Mouse (Mus musculus): ENCODE measurements around the gene Asb7. TPM values are rescaled to one million over a fixed set of nuclear protein-coding genes. Genes with fewer than 3 reads are reported as not detected.
A peak's percentile ranks its signal among the peaks of the same experiment; 100 is the strongest.

The Asb7 gene
- polyA plus RNA-seq (2016; fragmentation: Nextera tagmentation; extraction: Ambion mirVana) = 18.0 TPM in 2 replicates

GRCm38 (mm10) chr7:66689294-66689619, at the start of gene Asb7:
TSS of gene Asb7 (minus strand) at chr7:66689596.
- peak; percentile 95 for ATAC-seq (ENCODE audit: insufficient number of reproducible peaks, insufficient read depth, low FRiP score, low TSS enrichment, low read depth)

GRCm38 (mm10) chr7:66737418-66737817, 48.0 kb upstream of the Asb7 start:
- H3K4me1 ChIP-seq (replicated peaks) = no peaks in the 10 kb centered on the region
- no peak overlapping the region for H3K9ac ChIP-seq (replicated peaks)
- no peaks in the 10 kb centered on the region for H3K9me3 ChIP-seq
- WGBS = 88% methylated on average over 4 of the region's 4 CpGs
- H3K27me3 ChIP-seq = no peaks in the 10 kb centered on the region
- no peak overlapping the region for H3K4me3 ChIP-seq (replicated peaks)
- ATAC-seq (ENCODE audit: insufficient number of reproducible peaks, insufficient read depth, low FRiP score, low TSS enrichment, low read depth) = no peak
- H3K36me3 ChIP-seq = no peaks in the 10 kb centered on the region
- H3K4me2 ChIP-seq = no peak overlapping the region
- no peak overlapping the region for H3K27ac ChIP-seq

More at GRCm38 (mm10) chr7:66689294-66689619, at the start of gene Asb7:
- peaks cover 13% of the 10 kb centered on the region for H3K4me1 ChIP-seq (replicated peaks)
- under 1% methylated on average over 18 of the region's 18 CpGs for WGBS
- H3K9ac ChIP-seq (replicated peaks) = peak within 1 kb of the TSS; percentile 79
- H3K36me3 ChIP-seq = peaks cover 11% of the 10 kb centered on the region; the same call in 1 of the 2 replicates
- H3K27me3 ChIP-seq = no peaks in the 10 kb centered on the region
- H3K9me3 ChIP-seq = no peaks in the 10 kb centered on the region
- H3K4me2 ChIP-seq = peak within 1 kb of the TSS; percentile 93
- H3K4me3 ChIP-seq (replicated peaks) = peak within 1 kb of the TSS; percentile 77
- peak within 1 kb of the TSS; percentile 92 for H3K27ac ChIP-seq

GRCm38 (mm10) chr7:66734993-66735392, 45.6 kb upstream of the Asb7 start:
- H3K27ac ChIP-seq = no peak overlapping the region
- H3K9me3 ChIP-seq = no peaks in the 10 kb centered on the region
- H3K4me2 ChIP-seq = no peak overlapping the region
- no peak overlapping the region for H3K4me3 ChIP-seq (replicated peaks)
- no peak overlapping the region for H3K9ac ChIP-seq (replicated peaks)
- no peaks in the 10 kb centered on the region for H3K27me3 ChIP-seq
- no peaks in the 10 kb centered on the region for H3K4me1 ChIP-seq (replicated peaks)
- 93% methylated on average over 6 of the region's 6 CpGs for WGBS
- ATAC-seq (ENCODE audit: insufficient number of reproducible peaks, insufficient read depth, low FRiP score, low TSS enrichment, low read depth) = no peak
- H3K36me3 ChIP-seq = no peaks in the 10 kb centered on the region

GRCm38 (mm10) chr7:66734466-66734865, 45.1 kb upstream of the Asb7 start:
- ATAC-seq (ENCODE audit: insufficient number of reproducible peaks, insufficient read depth, low FRiP score, low TSS enrichment, low read depth) = no peak
- 96% methylated on average over 4 of the region's 4 CpGs for WGBS
- no peaks in the 10 kb centered on the region for H3K4me1 ChIP-seq (replicated peaks)

GRCm38 (mm10) chr7:66733882-66734281, 44.5 kb upstream of the Asb7 start:
- no peaks in the 10 kb centered on the region for H3K9me3 ChIP-seq
- no peak overlapping the region for H3K4me3 ChIP-seq (replicated peaks)
- H3K9ac ChIP-seq (replicated peaks) = no peak overlapping the region
- no peaks in the 10 kb centered on the region for H3K36me3 ChIP-seq
- no peak overlapping the region for H3K27ac ChIP-seq
- no peak for ATAC-seq (ENCODE audit: insufficient number of reproducible peaks, insufficient read depth, low FRiP score, low TSS enrichment, low read depth)
- no peak overlapping the region for H3K4me2 ChIP-seq
- no peaks in the 10 kb centered on the region for H3K4me1 ChIP-seq (replicated peaks)
- no peaks in the 10 kb centered on the region for H3K27me3 ChIP-seq
- 94% methylated on average over 11 of the region's 11 CpGs for WGBS

More at GRCm38 (mm10) chr7:66734466-66734865, 45.1 kb upstream of the Asb7 start:
- Histone ChIP-seq H3K27ac (no peak overlapping the region), H3K36me3 (no peaks in the 10 kb centered on the region), H3K4me2 (no peak overlapping the region), H3K9ac (replicated peaks) (no peak overlapping the region), H3K4me3 (replicated peaks) (no peak overlapping the region), H3K9me3 (no peaks in the 10 kb centered on the region), H3K27me3 (no peaks in the 10 kb centered on the region)

GRCm38 (mm10) chr7:66733431-66733830, 44.0 kb upstream of the Asb7 start:
- 94% methylated on average over 17 of the region's 17 CpGs for WGBS
- Histone ChIP-seq H3K27ac (no peak overlapping the region), H3K4me1 (replicated peaks) (no peaks in the 10 kb centered on the region), H3K27me3 (no peaks in the 10 kb centered on the region), H3K36me3 (no peaks in the 10 kb centered on the region), H3K4me2 (no peak overlapping the region), H3K9ac (replicated peaks) (no peak overlapping the region), H3K4me3 (replicated peaks) (no peak overlapping the region), H3K9me3 (no peaks in the 10 kb centered on the region)
- ATAC-seq (ENCODE audit: insufficient number of reproducible peaks, insufficient read depth, low FRiP score, low TSS enrichment, low read depth) = no peak

GRCm38 (mm10) chr7:66729232-66729631, 39.8 kb upstream of the Asb7 start:
- Histone ChIP-seq H3K4me3 (replicated peaks) (no peak overlapping the region), H3K9me3 (no peaks in the 10 kb centered on the region), H3K36me3 (no peaks in the 10 kb centered on the region), H3K27me3 (no peaks in the 10 kb centered on the region), H3K4me2 (no peak overlapping the region), H3K4me1 (replicated peaks) (no peaks in the 10 kb centered on the region), H3K9ac (replicated peaks) (no peak overlapping the region), H3K27ac (no peak overlapping the region)
- WGBS = 84% methylated on average over 2 of the region's 2 CpGs
- ATAC-seq (ENCODE audit: insufficient number of reproducible peaks, insufficient read depth, low FRiP score, low TSS enrichment, low read depth) = no peak

GRCm38 (mm10) chr7:66728072-66728471, 38.7 kb upstream of the Asb7 start:
- H3K4me3 ChIP-seq (replicated peaks) = no peak overlapping the region
- no peak overlapping the region for H3K27ac ChIP-seq
- WGBS = 91% methylated on average over 6 of the region's 6 CpGs

GRCm38 (mm10) chr7:66724954-66725353, 35.6 kb upstream of the Asb7 start:
- no peak overlapping the region for H3K9ac ChIP-seq (replicated peaks)
- no peaks in the 10 kb centered on the region for H3K27me3 ChIP-seq
- no peak overlapping the region for H3K4me3 ChIP-seq (replicated peaks)
- ATAC-seq (ENCODE audit: insufficient number of reproducible peaks, insufficient read depth, low FRiP score, low TSS enrichment, low read depth) = no peak
- peaks cover 14% of the 10 kb centered on the region; the same call in 1 of the 2 replicates for H3K36me3 ChIP-seq
- no peaks in the 10 kb centered on the region for H3K4me1 ChIP-seq (replicated peaks)
- no peak overlapping the region for H3K27ac ChIP-seq
- H3K4me2 ChIP-seq = no peak overlapping the region
- WGBS = 80% methylated on average over 6 of the region's 6 CpGs
- H3K9me3 ChIP-seq = no peaks in the 10 kb centered on the region

More at GRCm38 (mm10) chr7:66728072-66728471, 38.7 kb upstream of the Asb7 start:
- Histone ChIP-seq H3K9me3 (no peaks in the 10 kb centered on the region), H3K4me2 (no peak overlapping the region), H3K27me3 (no peaks in the 10 kb centered on the region), H3K9ac (replicated peaks) (no peak overlapping the region), H3K36me3 (peaks cover 4% of the 10 kb centered on the region; the same call in 1 of the 2 replicates), H3K4me1 (replicated peaks) (no peaks in the 10 kb centered on the region)
- ATAC-seq (ENCODE audit: insufficient number of reproducible peaks, insufficient read depth, low FRiP score, low TSS enrichment, low read depth) = no peak

- H3K36me3 ChIP-seq = peaks cover 14% of the 10 kb centered on the region; the same call in 1 of the 2 replicates
- H3K9ac ChIP-seq (replicated peaks) = no peak overlapping the region
- no peaks in the 10 kb centered on the region for H3K27me3 ChIP-seq
- H3K4me3 ChIP-seq (replicated peaks) = no peak overlapping the region
- H3K4me2 ChIP-seq = no peak overlapping the region
- 83% methylated on average over 4 of the region's 4 CpGs for WGBS
- no peak for ATAC-seq (ENCODE audit: insufficient number of reproducible peaks, insufficient read depth, low FRiP score, low TSS enrichment, low read depth)
- no peak overlapping the region for H3K27ac ChIP-seq
- no peaks in the 10 kb centered on the region for H3K9me3 ChIP-seq
- H3K4me1 ChIP-seq (replicated peaks) = no peaks in the 10 kb centered on the region
Measured at GRCm38 (mm10) chr7:66724514-66724913, 35.1 kb upstream of the Asb7 start.

- Histone ChIP-seq H3K27me3 (no peaks in the 10 kb centered on the region), H3K27ac (no peak overlapping the region), H3K4me3 (replicated peaks) (no peak overlapping the region), H3K36me3 (peaks cover 73% of the 10 kb centered on the region), H3K9ac (replicated peaks) (no peak overlapping the region), H3K9me3 (no peaks in the 10 kb centered on the region), H3K4me2 (no peak overlapping the region), H3K4me1 (replicated peaks) (no peaks in the 10 kb centered on the region)
- 70% methylated on average over 2 of the region's 2 CpGs for WGBS
- no peak for ATAC-seq (ENCODE audit: insufficient number of reproducible peaks, insufficient read depth, low FRiP score, low TSS enrichment, low read depth)
Measured at GRCm38 (mm10) chr7:66711166-66711565, 21.8 kb upstream of the Asb7 start.

- Histone ChIP-seq H3K4me2 (no peak overlapping the region), H3K36me3 (peaks cover 72% of the 10 kb centered on the region), H3K4me3 (replicated peaks) (no peak overlapping the region), H3K9ac (replicated peaks) (no peak overlapping the region), H3K27ac (no peak overlapping the region), H3K9me3 (no peaks in the 10 kb centered on the region), H3K4me1 (replicated peaks) (no peaks in the 10 kb centered on the region), H3K27me3 (no peaks in the 10 kb centered on the region)
- 95% methylated on average over 3 of the region's 3 CpGs for WGBS
- ATAC-seq (ENCODE audit: insufficient number of reproducible peaks, insufficient read depth, low FRiP score, low TSS enrichment, low read depth) = no peak
Measured at GRCm38 (mm10) chr7:66704631-66705030, 15.2 kb upstream of the Asb7 start.
